Mouse (Mus musculus): ENCODE results near the gene Rnase10. TPM values are rescaled to one million over a fixed set of nuclear protein-coding genes. Genes with fewer than 3 reads are reported as not detected.

Rnase10 gene
- polyA plus RNA-seq, 1 experiment from 2014 or later: not detected

Other genes starting within 250 kb of the Rnase10 start
- gene Ttc5, start 222.2 kb upstream of the Rnase10 start, polyA plus RNA-seq (2016; fragmentation: Nextera tagmentation; extraction: Ambion mirVana): 108 and 123 TPM in 2 replicates
- gene Ccnb1ip1, start 200.0 kb upstream of the Rnase10 start, polyA plus RNA-seq (2016; fragmentation: Nextera tagmentation; extraction: Ambion mirVana): not detected in 2 replicates
- gene Parp2, start 199.9 kb upstream of the Rnase10 start, polyA plus RNA-seq (2016; fragmentation: Nextera tagmentation; extraction: Ambion mirVana): 58.5 and 64.1 TPM in 2 replicates
- gene Tep1, start 137.2 kb upstream of the Rnase10 start, polyA plus RNA-seq (2016; fragmentation: Nextera tagmentation; extraction: Ambion mirVana): 6.0 and 6.2 TPM in 2 replicates
- gene Klhl33, start 110.2 kb upstream of the Rnase10 start, polyA plus RNA-seq (2016; fragmentation: Nextera tagmentation; extraction: Ambion mirVana): 0.09 and 0.20 TPM in 2 replicates
- 164 and 174 TPM in 2 replicates for gene Osgep, start 82.9 kb upstream of the Rnase10 start, polyA plus RNA-seq (2016; fragmentation: Nextera tagmentation; extraction: Ambion mirVana)
- 384 and 423 TPM in 2 replicates for gene Apex1, start 82.8 kb upstream of the Rnase10 start, polyA plus RNA-seq (2016; fragmentation: Nextera tagmentation; extraction: Ambion mirVana)
- 59.0 and 63.9 TPM in 2 replicates for gene Pip4p1, start 76.9 kb upstream of the Rnase10 start, polyA plus RNA-seq (2016; fragmentation: Nextera tagmentation; extraction: Ambion mirVana)
- 72.3 and 83.2 TPM in 2 replicates for gene Pnp, start 76.7 kb upstream of the Rnase10 start, polyA plus RNA-seq (2016; fragmentation: Nextera tagmentation; extraction: Ambion mirVana)
- gene Gm49342, start 63.2 kb upstream of the Rnase10 start, polyA plus RNA-seq (2016; fragmentation: Nextera tagmentation; extraction: Ambion mirVana): not detected in 2 replicates
- gene Pnp2, start 51.8 kb upstream of the Rnase10 start, polyA plus RNA-seq (2016; fragmentation: Nextera tagmentation; extraction: Ambion mirVana): 0.54 and 0.86 TPM in 2 replicates
- not detected in 2 replicates for gene Rnase9, start 34.1 kb downstream of the Rnase10 start, polyA plus RNA-seq (2016; fragmentation: Nextera tagmentation; extraction: Ambion mirVana)
- not detected in 2 replicates for gene Rnase11, start 42.4 kb downstream of the Rnase10 start, polyA plus RNA-seq (2016; fragmentation: Nextera tagmentation; extraction: Ambion mirVana)
- gene Rnase12, start 49.9 kb downstream of the Rnase10 start, polyA plus RNA-seq (2016; fragmentation: Nextera tagmentation; extraction: Ambion mirVana): not detected in 2 replicates
- gene Olfr750, start 66.7 kb downstream of the Rnase10 start, polyA plus RNA-seq (2016; fragmentation: Nextera tagmentation; extraction: Ambion mirVana): 0.03 TPM in 1 of 2 replicates, not detected in the other
- 11.5 and 17.5 TPM in 2 replicates for gene Rnase4, start 83.3 kb downstream of the Rnase10 start, polyA plus RNA-seq (2016; fragmentation: Nextera tagmentation; extraction: Ambion mirVana)
- gene Ang, start 83.4 kb downstream of the Rnase10 start, polyA plus RNA-seq (2016; fragmentation: Nextera tagmentation; extraction: Ambion mirVana): 3.3 and 4.5 TPM in 2 replicates
- gene Eddm3b, start 106.7 kb downstream of the Rnase10 start, polyA plus RNA-seq (2016; fragmentation: Nextera tagmentation; extraction: Ambion mirVana): 0.37 TPM in 1 of 2 replicates, not detected in the other
- 0.29 TPM in 1 of 2 replicates, not detected in the other for gene Rnase6, start 116.2 kb downstream of the Rnase10 start, polyA plus RNA-seq (2016; fragmentation: Nextera tagmentation; extraction: Ambion mirVana)
- 0.27 TPM in 1 of 2 replicates, not detected in the other for gene Rnase1, start 139.0 kb downstream of the Rnase10 start, polyA plus RNA-seq (2016; fragmentation: Nextera tagmentation; extraction: Ambion mirVana)
- not detected in 2 replicates for gene Rnase2b, start 154.5 kb downstream of the Rnase10 start, polyA plus RNA-seq (2016; fragmentation: Nextera tagmentation; extraction: Ambion mirVana)
- not detected in 2 replicates for gene Ang2, start 191.4 kb downstream of the Rnase10 start, polyA plus RNA-seq (2016; fragmentation: Nextera tagmentation; extraction: Ambion mirVana)
- gene Ear14, start 195.6 kb downstream of the Rnase10 start, polyA plus RNA-seq (2016; fragmentation: Nextera tagmentation; extraction: Ambion mirVana): not detected in 2 replicates
- not detected in 2 replicates for gene Rnase2a, start 248.4 kb downstream of the Rnase10 start, polyA plus RNA-seq (2016; fragmentation: Nextera tagmentation; extraction: Ambion mirVana)